Mouse (Mus musculus): ENCODE data around the gene Ncan.
"Not testable (repeated sequence)": the region's sequence is repeated elsewhere in the genome, so short reads cannot be mapped to it uniquely, and the experiment has no call there.

The Ncan gene

DNA sequence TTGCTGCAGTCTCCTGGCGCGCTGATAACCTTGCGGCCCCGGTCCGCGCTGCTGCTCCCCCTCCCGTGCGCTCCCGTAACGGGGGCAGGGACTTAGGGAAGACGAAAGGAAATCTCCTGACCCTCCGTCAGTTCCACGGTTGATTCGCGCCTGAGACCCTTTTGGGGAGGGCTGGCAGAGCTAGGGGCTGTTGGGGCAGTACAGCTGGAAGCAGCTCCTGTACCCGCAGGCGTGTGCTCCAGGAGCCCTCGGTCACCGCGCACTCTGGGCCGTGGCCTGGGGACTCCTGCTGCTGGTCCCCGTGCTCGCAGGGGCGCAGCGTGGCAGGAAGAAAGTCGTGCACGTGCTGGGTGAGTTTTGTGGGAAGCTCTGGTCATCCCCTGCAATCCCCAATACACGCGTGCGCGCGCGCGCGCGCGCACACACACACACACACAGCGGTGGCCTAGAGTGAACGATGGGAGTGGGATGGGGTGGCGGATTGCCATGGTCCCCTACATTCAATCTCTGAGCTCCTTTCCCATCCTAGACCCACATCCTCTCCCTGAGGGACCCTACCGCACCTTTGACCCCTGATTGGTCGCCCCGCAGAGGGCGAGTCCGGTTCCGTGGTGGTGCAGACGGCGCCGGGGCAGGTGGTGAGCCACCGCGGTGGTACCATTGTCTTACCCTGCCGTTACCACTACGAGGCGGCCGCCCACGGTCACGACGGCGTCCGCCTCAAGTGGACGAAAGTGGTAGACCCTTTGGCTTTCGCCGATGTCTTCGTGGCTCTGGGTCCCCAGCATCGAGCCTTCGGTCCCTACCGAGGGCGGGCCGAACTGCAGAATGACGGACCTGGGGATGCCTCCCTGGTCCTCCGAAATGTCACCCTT lies 36.2 kb downstream of the Ncan start:
- DNase-seq (ENCODE audit: low read depth, low spot score) = no peak

DNA sequence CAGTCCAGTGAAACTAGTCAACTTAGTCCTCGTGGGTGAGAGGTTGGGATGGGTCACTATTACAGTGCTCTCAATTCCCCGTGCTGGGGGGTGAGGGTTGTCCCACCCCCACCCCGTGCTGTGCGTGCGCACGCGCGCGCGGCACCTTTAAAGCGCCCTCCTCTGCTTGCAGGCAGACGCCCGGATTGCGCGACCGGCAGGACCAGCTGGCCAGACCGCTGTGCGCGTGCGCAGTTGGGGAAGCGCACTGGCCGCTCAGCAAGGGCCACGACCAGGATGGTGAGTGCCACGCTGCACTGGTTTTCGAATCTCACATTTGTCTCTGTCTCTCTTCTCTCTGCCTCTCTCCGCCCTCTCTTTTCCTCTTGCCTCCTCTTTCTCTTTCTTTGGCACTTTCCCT lies 37.4 kb downstream of the Ncan start, which contains the start of gene Hapln4:
TSS of gene Hapln4 (plus strand) at position 173 of the 400 bp plus-strand sequence.
- no peak for DNase-seq (ENCODE audit: low read depth, low spot score)

DNA sequence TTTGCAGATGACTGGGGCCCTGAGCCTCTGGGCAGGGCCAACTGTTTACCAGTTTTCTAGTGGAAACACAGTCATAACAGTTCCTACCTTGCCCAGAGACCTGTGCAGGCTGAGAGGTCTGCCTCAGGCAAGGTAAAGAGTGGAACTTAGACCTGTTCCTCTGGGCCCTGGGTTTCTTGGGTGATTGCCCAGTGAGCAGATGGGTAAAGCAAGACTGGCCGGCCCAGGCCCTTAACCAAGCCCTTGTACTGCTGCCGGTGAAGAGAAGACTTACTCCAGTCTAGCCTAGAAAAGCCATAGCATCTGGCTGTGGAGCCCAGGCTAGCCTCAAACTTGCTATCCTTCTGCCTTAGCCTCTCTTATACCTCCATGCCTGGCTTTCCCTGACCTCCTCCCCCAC lies 38.7 kb downstream of the Ncan start:
- DNase-seq (ENCODE audit: low read depth, low spot score) = no peak

DNA sequence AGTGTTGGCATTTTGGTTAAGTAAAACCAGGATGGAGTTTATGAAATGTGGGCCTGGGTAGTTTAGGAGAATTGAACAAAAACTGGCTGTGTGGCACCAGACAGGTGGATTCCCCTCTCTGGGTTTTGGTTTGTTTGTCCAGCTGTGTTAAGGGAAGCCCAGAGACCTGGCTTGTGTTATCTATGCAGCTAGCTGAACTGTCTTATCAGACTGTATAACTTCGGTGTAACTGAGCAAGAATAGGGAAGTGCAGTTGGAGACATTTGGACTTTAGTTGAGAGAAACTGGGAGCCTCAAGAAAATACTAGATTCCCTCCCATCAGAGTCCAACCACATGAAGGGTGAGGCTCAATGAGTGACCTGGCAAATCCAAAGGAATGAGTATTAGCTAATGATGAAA lies 47.0 kb downstream of the Ncan start:
- DNase-seq (ENCODE audit: low read depth, low spot score) = no peak

DNA sequence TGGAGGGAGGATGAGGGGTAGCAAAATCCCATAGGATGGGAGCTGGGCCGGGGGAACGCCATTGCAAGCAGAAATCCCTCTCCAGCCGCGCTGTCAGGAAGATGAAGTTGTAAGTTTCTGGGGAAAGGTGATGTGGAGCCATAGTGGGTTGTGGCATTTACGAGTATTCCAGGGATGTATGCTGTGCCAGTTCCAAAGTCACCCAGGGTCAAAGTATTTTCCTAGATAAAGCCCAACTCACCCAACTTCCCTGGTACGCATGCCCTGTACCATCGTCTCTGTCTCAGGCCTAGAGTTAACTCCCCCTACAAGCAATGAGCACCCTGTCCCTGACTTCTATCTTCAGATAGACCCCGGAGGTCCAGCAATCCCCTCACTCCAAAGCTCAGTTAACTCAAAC lies 47.6 kb downstream of the Ncan start:
- DNase-seq (ENCODE audit: low read depth, low spot score) = no peak

DNA sequence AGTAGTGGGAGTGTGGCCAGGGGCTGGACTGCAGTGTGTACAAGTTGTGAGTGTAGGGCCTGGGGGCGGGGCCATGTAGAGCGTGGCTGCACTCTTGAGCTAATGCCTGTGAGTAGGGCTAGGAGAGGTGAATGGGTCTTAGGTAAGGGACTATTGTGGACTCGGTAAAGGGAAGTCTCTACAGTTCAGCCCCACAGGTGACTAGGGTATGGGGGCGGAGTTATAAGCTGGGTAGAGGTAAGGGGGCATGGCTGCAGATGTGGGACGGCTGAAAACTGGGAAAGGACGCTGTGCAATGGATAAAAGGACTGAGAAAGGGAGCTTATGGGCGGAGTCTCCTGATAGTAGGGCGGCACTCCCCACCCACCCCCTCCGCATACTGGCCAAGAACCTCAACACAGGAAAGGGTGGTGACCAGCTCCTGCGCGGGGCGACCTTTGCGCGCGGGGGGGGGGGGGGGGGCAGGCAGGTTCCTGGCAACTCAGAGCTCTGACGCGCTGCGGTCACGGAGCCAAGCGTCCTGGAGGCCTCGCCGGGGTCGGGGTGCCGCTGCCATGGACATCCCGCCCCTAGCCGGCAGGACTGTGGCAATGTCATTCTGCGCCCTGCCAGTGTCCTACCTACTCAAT lies 48.1 kb downstream of the Ncan start, which contains the start of gene Tm6sf2:
TSS of gene Tm6sf2 (plus strand) at position 484 of the 629 bp plus-strand sequence.
- DNase-seq (ENCODE audit: low read depth, low spot score) = no peak

DNA sequence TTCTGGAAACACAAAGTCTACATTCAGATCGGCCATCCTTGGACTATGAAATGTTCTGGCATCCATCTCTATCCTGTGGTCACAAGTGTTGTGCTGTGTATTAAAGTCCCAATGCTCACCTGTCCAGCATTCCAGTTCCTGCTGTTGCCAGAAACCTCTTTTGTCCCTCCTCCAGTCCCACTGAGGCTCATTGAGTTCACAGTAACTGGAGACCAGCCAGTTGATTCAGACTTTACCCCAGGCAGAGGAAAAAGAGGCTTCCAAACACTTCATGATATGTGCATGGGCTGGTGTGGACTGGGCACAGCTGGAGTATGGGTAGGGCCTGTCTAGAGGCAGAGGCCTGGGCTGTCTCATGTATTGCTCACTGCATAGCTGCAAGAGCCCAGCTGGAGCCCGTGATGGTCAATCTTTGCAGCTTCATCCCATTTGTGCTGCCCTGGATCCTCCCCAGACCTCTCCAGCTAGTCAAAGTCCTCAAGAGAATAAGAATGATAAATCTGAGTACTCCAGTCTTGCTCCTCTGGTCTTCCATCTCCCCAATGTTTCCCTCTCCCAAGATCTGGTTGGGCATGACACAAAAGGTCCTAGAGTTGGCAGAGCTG lies 48.7 kb downstream of the Ncan start:
- DNase-seq (ENCODE audit: low read depth, low spot score) = no peak

DNA sequence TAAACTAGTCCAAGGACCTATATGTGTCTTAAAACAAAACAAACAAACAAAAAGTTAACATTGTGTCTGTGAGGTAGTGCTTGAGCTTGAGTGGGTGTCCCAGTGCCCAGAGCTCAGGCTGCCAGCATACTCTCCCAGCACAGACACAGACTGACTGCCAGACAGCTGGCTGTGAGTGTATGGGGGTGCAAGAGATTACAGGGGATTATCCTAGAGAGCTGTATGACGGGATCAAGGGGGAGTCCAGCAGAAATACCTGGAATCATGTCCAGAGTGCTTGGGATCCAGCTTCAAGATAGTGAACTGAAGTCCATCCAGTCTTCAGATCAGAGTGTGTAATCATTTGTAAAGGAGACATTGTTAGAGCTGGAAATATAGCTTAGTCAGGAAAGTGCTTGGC lies 63.0 kb downstream of the Ncan start:
- DNase-seq (ENCODE audit: low read depth, low spot score) = peak; percentile 45

DNA sequence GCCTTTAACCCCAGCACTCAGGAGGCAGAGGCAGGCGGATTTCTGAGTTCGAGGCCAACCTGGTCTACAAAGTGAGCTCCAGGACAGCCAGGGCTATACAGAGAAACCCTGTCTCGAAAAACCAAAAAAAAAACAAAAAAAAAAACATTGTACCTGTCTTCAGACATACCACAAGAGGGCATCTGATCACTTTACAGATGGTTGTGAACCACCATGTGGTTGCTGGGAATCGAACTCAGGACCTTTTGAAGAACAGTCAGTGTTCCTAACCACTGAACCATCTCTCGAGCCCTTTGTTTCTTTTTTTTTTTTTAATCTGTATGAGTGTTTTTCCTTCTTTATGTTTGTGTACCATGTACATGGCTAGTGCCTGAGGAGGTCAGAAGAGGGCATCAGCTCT lies 70.2 kb downstream of the Ncan start:
- DNase-seq (ENCODE audit: low read depth, low spot score) = not testable (repeated sequence)

DNA sequence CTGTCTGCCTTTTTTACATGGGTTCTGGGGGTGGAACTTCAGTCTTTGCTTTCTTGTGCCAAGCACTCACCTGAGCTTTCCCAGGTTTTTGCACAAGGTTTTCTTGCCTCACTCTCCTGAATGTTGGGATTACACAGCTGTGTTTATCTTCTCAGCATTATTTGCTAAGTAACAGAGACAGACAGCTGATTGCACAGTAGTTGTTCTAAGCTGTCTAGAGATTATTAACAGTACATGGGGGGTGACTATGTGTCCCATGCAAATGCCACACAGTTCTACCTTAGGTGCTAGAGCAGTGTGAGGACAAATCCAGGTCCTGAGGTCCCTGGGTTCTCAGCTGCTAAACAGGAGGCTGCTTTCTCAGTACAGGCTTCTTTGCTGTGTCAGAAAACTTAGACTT lies 71.0 kb downstream of the Ncan start:
- no peak for DNase-seq (ENCODE audit: low read depth, low spot score)

DNA sequence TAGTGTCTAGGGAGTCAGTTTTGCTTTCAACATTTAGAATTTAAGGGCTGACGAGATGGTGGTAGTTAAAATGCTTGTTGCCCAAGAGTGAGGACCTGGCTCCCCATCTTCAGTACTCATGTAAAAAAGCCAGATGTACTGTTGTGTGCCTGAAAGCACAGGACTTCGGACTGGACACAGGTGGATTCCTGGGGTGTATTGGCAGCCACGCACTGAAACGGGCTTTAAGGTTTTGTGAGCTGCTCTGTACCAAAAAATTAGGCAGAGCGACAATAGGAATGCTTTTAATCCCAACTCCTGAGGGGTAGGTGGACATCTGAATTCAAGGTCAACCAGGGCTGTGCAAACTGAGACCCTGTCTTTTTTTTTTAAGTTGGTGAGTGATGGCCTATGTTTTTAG lies 76.7 kb downstream of the Ncan start:
- no peak for DNase-seq (ENCODE audit: low read depth, low spot score)
